9 mouse cellular contexts compared by ENCODE assay signal in genomic region chr6:65453465-65453864, GRCm38 (mm10).
DNase-seq lines count a peak whose midpoint lies in the region; ATAC-seq and TF ChIP-seq lines count a peak whose summit lies in the region.
"Had no signal": no experiment of that assay in that cellular context is flagged by ENCODE, and none has a peak within 500 bp of the region (broad histone marks: within the 10 kb centered on the region; RNA-seq: fewer than 3 reads in every experiment).

No protein-coding gene starts in this region.

- TF ChIP-seq CTCF in kidney, postnatal 0 days (IDR thresholded peaks at IDR 0.05; ENCODE audit: low read depth), result peak; percentile 77

- H3K4me2 ChIP-seq in kidney, postnatal 0 days (ENCODE audit: low read length), result no peak overlapping the region
- H3K4me2 ChIP-seq in midbrain, embryonic 16.5 days (ENCODE audit: low read length), result no peak overlapping the region
- H3K4me2 ChIP-seq: liver, embryonic 15.5 days had no signal

- H3K9ac ChIP-seq in kidney, postnatal 0 days (ENCODE audit: low read depth, low read length), result no peak overlapping the region
- no peak overlapping the region for H3K9ac ChIP-seq in midbrain, embryonic 16.5 days (ENCODE audit: low read depth, low read length)
- H3K9ac ChIP-seq: liver, embryonic 15.5 days had no signal

- no peaks in the 10 kb centered on the region for H3K9me3 ChIP-seq in kidney, postnatal 0 days (replicated peaks; ENCODE audit: low read length)
- H3K9me3 ChIP-seq in midbrain, embryonic 16.5 days (replicated peaks; ENCODE audit: control insufficient read depth, low read length, poor library complexity, severe bottlenecking), result no peaks in the 10 kb centered on the region
- H3K9me3 ChIP-seq: liver, embryonic 15.5 days had no signal

- no peaks in the 10 kb centered on the region for H3K36me3 ChIP-seq in kidney, postnatal 0 days (ENCODE audit: insufficient read depth, low read length)
- no peaks in the 10 kb centered on the region for H3K36me3 ChIP-seq in midbrain, embryonic 16.5 days (ENCODE audit: control insufficient read depth, insufficient read depth, low read length)
- H3K36me3 ChIP-seq: liver, embryonic 15.5 days had no signal

- H3K4me3 ChIP-seq in kidney, postnatal 0 days (replicated peaks; ENCODE audit: low read depth, low read length), result no peak overlapping the region
- no peak overlapping the region for H3K4me3 ChIP-seq in midbrain, embryonic 16.5 days (ENCODE audit: low read depth, low read length)
- H3K4me3 ChIP-seq: liver, embryonic 15.5 days had no signal

- 0 out of 2 replicates have a peak, but pooled peaks have one; percentile 36 for ATAC-seq in kidney, postnatal 0 days (replicated peaks; ENCODE audit: low FRiP score, low read depth)
- peak; percentile 88 for ATAC-seq in midbrain, embryonic 16.5 days

- no peaks in the 10 kb centered on the region for H3K27me3 ChIP-seq in kidney, postnatal 0 days (ENCODE audit: insufficient read depth, low read length)
- H3K27me3 ChIP-seq in midbrain, embryonic 16.5 days (ENCODE audit: control insufficient read depth, insufficient read depth, low read depth, low read length), result no peaks in the 10 kb centered on the region
- H3K27me3 ChIP-seq: liver, embryonic 15.5 days had no signal

- H3K4me1 ChIP-seq in kidney, postnatal 0 days (replicated peaks; ENCODE audit: insufficient read depth, low read length), result no peaks in the 10 kb centered on the region
- no peaks in the 10 kb centered on the region for H3K4me1 ChIP-seq in midbrain, embryonic 16.5 days (ENCODE audit: control insufficient read depth, insufficient read depth, low read length)
- H3K4me1 ChIP-seq: liver, embryonic 15.5 days had no signal

- peak; percentile 32 for DNase-seq in layer of hippocampus, adult 11-12 months (ENCODE audit: low spot score)
- DNase-seq in layer of hippocampus, adult 8-10 months (ENCODE audit: low spot score in 2 of 2), result no peak
- peak; percentile 32 for DNase-seq in Muller cell, postnatal 12 days (ENCODE audit: inconsistent ontology term)
- DNase-seq in embryo, embryonic 10 days (ENCODE audit: low spot score), result peak; percentile 64
- peak; percentile 79 for DNase-seq in kidney, postnatal 0 days (ENCODE audit: low spot score)
- DNase-seq in frontal cortex, postnatal 14 days (ENCODE audit: low spot score in 2 of 2), result no peak
- no peak for DNase-seq in heart, adult 11 months

- H3K27ac ChIP-seq in kidney, postnatal 0 days, result no peak overlapping the region
- no peak overlapping the region for H3K27ac ChIP-seq in midbrain, embryonic 16.5 days (ENCODE audit: low read length)
- H3K27ac ChIP-seq: liver, embryonic 15.5 days had no signal

Comparison
In these comparisons a context has a peak if more than half of its experiments do, and no peak if none do; other contexts are left out.
1. DNase-seq: peak in layer of hippocampus, adult 11-12 months (single experiment), Muller cell, postnatal 12 days (single experiment), embryo, embryonic 10 days (single experiment) and kidney, postnatal 0 days (single experiment); none in layer of hippocampus, adult 8-10 months (0 of 2), frontal cortex, postnatal 14 days (0 of 2) and heart, adult 11 months (single experiment).